Mouse (Mus musculus) spleen, postnatal 10 days (tissue): ENCODE measurements around the gene Hnrnpl.

ENCODE experiments used
- DNase-seq, 2 experiments: peaks; one replicate each; pipeline ENCODE4 v3.0.0; 2021 to 2022; ENCODE audit warnings: low spot score in 2 of 2

The Hnrnpl gene

GRCm38 (mm10) chr7:28826402-28826772 is 18.0 kb downstream of the Hnrnpl start:
- no peak for DNase-seq

GRCm38 (mm10) chr7:28827338-28827737 is 19.0 kb downstream of the Hnrnpl start:
- DNase-seq, result no peak

DNA sequence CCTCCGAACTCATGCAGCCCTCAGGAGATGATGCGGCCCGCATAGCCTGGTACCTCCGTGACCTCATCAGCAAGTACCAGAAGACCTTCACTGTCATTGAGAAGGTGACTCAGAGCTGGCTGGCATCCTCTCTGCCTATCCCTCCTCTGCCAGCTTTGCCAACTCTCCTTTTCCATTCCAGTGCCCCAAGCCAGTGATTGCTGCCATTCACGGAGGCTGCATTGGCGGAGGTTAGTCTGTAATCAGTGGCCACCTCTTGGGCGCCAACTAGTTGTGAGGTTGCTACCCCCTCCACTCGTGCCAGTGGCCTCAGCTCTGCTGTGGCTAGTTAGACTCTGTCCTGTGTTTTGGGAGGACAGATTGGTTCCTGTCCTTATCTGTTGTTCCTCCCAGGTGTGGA is 21.5 kb downstream of the Hnrnpl start:
- no peak for DNase-seq

- DNase-seq, result no peak
These were observed 22.6 kb downstream of the Hnrnpl start for GRCm38 (mm10) chr7:28830981-28831380.

DNA sequence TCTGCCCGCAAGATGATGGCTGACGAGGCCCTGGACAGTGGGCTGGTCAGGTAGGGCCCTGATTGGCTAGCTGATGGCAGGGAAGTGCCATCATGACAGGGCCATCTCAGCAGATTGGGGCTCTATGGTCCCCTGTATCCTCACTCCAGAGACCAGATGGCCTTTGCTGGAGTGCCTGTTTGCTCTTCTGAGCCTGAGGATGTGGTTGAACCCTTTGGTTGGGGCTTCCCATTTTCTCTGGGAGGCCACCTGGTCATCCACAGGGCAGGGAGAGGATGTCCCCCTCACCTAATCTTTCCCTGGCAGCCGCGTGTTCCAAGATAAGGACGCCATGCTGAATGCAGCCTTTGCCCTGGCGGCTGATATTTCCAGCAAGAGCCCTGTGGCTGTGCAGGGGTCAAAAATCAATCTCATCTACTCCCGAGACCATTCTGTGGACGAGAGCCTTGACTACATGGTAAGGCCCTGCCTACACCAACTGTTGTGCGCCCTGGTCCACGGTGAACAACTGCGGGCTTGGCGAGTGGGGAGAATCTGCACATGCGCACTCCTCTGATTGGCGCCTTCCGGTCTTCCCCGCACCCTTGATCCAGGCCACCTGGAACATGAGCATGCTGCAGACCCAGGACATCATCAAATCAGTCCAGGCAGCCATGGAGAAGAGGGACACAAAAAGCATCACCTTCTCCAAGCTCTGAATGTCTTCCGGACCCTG is 23.2 kb downstream of the Hnrnpl start:
- DNase-seq, result no peak

- no peak for DNase-seq
These were observed 23.8 kb downstream of the Hnrnpl start for GRCm38 (mm10) chr7:28832137-28832536.

GRCm38 (mm10) chr7:28833723-28834347 is 25.5 kb downstream of the Hnrnpl start, which contains the start of gene Lgals4:
TSS of gene Lgals4 (plus strand) at chr7:28833854.
- no peak for DNase-seq

DNA sequence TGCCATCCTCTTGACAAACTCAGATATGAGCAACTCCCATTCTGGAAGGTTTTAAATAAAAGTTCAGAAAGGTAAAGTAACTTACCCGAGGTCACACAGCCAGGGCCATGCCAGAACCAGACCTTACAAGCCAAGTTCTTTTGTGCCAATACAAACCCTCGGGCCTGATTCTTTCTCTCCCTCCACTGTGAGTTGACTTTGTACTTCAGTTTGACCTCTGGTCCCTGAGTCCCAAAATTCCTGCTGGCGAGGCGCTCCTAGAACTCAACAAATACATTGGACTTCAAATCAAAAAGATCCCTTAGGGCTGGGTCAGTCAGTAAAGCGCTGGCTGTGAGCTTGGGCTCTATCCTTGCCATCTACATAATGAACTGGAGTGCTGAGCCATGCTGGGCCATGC is 28.6 kb downstream of the Hnrnpl start:
- DNase-seq, result no peak

- no peak for DNase-seq
These were observed 30.0 kb downstream of the Hnrnpl start for GRCm38 (mm10) chr7:28838331-28838730.

- no peak for DNase-seq
These were observed 38.9 kb downstream of the Hnrnpl start for GRCm38 (mm10) chr7:28847273-28847672.

DNA sequence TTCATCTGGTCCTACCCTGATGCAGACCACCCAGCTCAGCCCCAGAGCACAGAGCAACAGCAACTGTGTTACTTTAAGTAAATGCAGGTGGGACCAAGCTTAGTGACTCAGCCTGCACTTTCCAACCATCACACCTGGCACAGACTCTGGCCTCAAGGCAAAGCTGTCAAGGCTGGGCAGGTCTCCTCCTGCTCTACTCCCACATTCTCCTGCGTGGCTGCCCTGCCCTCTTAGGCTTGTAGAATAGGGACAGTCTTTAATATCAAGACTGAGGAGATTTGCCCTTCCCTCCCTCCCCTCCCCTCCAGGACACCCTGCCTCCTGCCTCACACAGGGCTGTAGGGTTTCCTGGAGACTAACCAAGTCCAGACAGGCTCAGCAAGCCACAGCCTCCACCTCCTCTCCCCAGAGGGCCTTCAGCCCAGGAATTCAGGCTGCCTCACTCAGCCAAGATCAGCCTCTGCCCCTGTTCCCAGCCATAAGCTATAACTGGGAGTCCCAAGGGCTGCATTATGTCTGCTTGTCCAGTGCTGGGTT is 41.4 kb downstream of the Hnrnpl start:
- no peak for DNase-seq

DNA sequence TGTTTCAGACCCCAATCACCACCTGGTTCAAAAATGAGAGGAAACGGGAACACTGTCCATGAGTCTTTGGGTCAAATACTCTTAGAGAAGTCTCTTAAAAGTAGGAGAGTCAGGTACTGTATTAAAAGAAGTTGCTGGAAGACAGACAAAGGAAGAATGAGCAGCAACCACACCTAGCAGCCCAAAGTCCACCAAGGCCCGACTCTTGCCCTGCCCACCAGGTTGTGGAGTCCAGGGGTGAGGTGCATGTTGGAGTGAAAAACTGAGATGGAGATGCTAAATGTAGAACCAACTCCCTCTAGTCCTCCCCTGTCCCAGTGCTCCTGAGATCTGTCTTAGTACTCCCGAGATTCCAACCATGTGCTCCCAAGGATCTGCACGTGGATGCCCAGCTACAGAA is 42.3 kb downstream of the Hnrnpl start:
- DNase-seq, result no peak

DNA sequence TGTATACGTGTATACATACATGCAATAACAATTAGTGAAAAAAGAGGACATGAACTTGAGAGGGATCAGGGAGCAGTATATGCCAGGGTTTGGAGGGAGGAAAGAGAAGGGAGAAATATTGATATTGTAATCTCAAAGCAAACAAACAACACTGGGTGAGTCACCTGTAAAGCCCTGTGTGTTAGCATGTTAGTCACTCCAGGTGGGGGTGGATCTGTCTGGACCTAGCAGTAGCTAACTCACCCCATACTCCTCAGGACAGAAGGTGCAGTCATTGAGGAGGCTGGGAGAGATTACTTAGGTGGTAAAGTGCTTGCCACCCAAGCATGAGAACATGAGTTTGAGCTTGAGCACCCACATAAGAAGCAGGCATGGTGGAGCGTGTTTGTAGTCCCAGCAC is 51.6 kb downstream of the Hnrnpl start:
- no peak for DNase-seq

DNA sequence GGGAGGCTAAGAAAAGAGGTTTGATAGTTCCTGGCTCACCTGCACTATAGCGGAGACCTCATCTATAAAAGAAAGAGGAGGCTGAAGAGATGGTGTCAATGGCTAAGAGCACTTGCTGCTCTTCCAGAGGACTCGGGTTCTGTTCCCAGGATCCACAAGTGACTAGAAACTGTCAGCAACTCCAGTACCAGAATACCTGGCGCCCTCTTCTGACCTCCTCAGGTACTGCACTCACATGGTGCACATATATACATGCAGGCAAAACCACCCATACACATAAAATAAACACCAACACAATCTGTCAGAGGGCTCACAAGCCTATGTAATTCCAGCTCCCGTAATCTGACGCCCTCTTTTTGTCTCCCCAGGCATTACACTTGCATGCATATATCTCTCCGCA is 52.6 kb downstream of the Hnrnpl start:
- peak in 1 of 2 experiments; percentile 38 for DNase-seq

DNA sequence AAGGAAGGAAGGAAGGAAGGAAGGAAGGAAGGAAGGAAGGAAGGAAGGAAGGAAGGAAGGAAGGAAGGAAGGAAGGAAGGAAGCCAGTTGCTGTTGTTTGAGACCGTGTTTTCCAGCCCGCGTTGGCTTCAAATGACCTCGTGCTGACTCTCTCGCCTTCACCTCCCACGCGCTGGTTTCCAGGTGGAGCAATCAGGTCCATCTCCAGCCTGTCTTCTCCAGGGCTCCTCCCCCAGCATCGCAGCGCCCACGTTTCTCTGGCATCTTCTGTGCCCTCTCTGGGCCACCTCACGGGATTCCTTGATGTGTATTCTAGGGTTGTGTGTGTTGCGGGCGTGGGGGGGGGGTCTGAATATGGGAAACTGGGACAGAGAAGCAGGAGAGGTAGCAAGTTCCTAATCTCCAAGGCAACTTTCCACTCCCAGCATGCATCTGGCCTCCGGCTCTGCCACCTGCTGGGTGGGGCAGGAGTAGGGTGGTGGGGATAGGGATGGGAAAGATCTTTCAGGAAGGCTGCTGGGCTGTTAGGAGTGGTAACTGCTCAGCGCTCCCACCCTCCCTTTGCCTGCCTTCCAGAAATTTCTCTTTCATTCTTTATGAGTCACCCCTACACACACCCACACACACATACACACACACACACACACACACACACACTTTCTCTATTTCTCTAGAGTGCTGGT is 54.6 kb downstream of the Hnrnpl start:
- no peak for DNase-seq

DNA sequence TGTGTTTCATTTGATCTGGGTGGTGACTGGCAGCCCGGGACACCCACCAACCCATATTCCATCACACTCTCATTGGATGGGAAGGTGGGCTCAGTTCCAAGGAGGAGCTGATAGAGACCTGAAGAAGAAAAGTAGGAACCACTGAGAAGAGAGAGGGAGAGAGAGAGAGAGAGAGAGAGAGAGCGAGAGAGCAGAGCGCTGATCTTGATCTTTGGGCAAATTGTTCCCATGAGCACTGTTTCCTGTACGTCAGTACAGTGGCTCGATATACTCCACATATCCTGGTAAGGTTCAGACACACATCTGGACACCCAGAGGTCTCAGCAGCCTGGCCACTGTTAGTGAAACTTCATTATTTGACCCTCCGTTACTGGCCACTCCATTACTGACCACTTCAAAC is 55.2 kb downstream of the Hnrnpl start, which contains the start of gene Lgals7:
TSS of gene Lgals7 (plus strand) at position 314 of the 400 bp plus-strand sequence.
- DNase-seq, result no peak

DNA sequence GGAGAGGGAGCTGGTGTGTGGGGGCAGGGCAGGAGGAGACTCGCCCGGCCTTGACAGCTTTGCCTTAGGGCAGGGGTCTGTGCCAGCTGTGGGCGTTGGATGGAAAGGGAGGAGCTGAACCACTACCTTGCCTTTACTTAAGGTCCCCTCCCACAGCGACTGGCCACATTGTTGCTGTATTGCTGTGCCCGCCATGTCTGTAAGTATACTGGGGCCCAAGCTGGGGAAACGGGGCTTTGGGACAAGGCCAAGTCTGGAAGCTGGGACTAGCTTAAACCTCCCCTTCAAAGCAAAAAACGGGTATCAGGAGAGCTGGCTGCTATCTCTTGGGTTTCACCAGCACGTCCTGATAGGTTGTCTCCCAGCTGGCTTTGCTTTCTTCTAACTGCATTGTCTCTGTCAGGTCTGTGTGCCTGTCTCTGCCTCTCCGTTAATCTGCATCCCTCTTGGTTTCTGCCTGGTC is 56.0 kb downstream of the Hnrnpl start:
- DNase-seq, result no peak

- peak; percentile 68 to 90 for DNase-seq
These were observed 57.4 kb downstream of the Hnrnpl start for GRCm38 (mm10) chr7:28865481-28866300.

DNA sequence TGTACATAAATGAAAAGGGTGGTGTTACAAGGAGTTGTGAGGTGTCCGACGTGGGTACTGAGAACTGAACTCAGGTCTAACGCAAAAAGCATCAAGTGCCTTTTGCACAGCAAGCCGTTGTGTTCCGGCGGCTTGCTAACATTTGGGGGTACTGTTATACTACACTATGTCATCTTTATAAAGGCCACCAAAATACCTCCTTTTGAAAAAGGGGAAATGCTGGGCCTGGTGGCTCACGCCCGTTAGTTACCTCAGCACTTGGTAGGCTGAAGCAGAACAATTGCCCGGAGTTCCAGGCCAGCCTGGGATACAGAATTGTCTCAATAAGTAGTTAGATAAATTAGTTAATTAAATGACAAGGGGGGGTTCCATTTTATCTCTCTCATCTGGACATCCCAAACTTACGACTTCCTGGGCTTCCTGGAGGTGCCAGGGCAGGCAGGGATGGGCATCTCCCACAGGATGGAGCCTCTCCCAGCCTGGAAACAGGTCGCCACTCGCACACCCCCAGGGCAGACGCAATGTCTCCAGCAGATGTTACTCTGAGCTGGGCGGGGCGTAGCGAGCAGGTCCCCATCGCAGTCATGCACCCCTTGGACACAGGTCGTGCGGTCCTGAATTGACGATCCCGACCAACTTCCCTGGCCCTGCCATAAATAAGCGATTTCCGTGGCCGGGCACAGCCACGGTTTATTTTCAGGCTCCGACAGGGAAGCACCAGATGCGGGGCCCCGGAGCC is 58.6 kb downstream of the Hnrnpl start:
- no peak for DNase-seq

DNA sequence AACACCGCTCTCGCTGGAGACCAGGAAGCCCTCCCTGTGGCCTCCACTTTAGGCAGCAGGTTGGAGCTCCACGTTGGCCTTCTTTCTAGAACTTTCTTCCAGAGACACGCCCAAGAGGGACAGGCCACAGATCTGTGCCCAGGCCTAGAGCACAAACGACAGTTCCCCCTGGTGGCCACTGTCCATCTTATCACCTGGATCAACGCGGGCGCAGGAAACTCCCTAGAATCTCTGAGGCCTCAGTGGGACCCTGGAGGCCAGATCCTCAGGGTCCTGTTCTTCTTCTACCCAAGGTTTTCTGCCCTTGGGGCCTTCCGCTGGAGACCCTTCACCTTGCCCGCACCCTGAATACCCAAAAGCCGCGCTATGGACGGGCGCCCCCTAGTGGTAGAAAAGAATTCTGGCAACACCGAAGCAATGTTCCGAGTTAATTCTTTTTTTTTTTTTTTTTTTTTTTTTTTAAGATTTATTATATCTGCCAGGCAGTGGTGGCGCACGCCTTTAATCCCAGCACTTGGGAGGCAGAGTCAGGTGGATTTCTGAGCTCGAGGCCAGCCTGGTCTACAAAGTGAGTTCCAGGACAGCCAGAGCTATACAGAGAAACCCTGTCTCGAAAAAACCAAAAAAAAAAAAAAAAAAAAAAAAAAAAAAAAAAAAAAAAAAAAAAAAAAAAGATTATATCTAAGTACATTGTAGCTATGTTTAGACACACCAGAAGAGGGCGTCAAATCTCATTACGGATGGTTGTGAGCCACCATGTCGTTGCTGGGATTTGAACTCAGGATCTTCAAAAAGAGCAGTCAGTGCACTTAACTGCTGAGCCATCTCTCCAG is 59.4 kb downstream of the Hnrnpl start:
- peak; percentile 70 to 84 for DNase-seq
